Mouse (Mus musculus): ENCODE results near the gene Akt1s1.

GRCm38 (mm10) chr7:44836016-44836404 is 12.8 kb upstream of the Akt1s1 start:
- TF ChIP-seq POLR2A (IDR thresholded peaks at IDR 0.05; ENCODE audit: borderline replicate concordance, control insufficient read depth, low read depth, low read length) (no peak), CTCF (IDR thresholded peaks at IDR 0.05; ENCODE audit: control insufficient read depth, insufficient read depth, low read length) (no peak)

Data from bone marrow, adult 2 months (tissue).